Mouse (Mus musculus) cortical plate, adult 2 months (tissue): ENCODE data around the gene 1700001K19Rik. TPM values are rescaled to one million over a fixed set of nuclear protein-coding genes. Genes with fewer than 3 reads are reported as not detected.
"Not testable (repeated sequence)": the region's sequence is repeated elsewhere in the genome, so short reads cannot be mapped to it uniquely, and the experiment has no call there.

Source experiments
- H3K27ac ChIP-seq: fragments of 200-500 bp; 2 replicates; pipeline ENCODE4 v1.5.1; 2012; ENCODE audit warnings: low read length, control low read depth, inconsistent platforms; ENCODE audit not compliant: insufficient read depth
- H3K4me1 ChIP-seq: fragments of 200-500 bp; 2 replicates; pipeline ENCODE4 v1.6.1; 2011; ENCODE audit warnings: low read length; ENCODE audit not compliant: control insufficient read depth, insufficient read depth
- H3K4me3 ChIP-seq: fragments of 200-500 bp; 2 replicates; pipeline ENCODE4 v1.5.1; 2011; ENCODE audit warnings: mild to moderate bottlenecking, low read length, control low read depth; ENCODE audit not compliant: insufficient read depth
- CTCF ChIP-seq: fragments of 200-500 bp; IDR thresholded peaks from 2 replicates; pipeline ENCODE4 v1.5.1; 2011; ENCODE audit warnings: mild to moderate bottlenecking, control low read depth, low read length; ENCODE audit not compliant: insufficient read depth; ENCODE audit errors: extremely low read depth
- POLR2A ChIP-seq: fragments of 200-500 bp; IDR thresholded peaks from 2 replicates; pipeline ENCODE4 v1.6.1; 2011; ENCODE audit warnings: mild to moderate bottlenecking, low read length, control low read depth; ENCODE audit not compliant: insufficient read depth; ENCODE audit errors: extremely low read depth
- polyA plus RNA-seq: library from polyadenylated mRNA; depleted of rRNA; stranded (reverse); fragments of >200 nt; gene quantifications from 2 replicates; pipeline ENCODE4 v1.2.3, GENCODE M21; 2012

Gene 1700001K19Rik
- polyA plus RNA-seq, 1 experiment = not detected

DNA sequence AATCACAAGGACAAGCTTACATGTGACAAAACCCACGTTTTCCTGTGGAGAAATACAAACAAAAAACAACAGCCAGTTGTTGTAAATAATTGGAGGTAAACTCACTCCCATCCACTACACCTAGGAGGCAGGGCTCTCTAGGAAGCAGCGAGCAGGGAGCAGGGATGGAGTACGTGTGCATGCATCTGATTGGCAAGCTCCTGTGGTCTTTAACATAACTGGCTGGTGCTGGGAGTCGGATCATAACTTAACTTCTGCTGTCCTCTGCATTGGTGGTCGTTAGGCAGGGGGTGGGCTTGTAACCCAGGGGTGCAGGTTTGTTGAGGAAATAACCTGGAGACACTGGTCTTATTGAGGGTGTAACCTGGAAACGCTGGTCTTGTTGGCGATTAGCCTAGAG lies 21.3 kb upstream of the 1700001K19Rik start:
- H3K4me3 ChIP-seq = no peak overlapping the region
- H3K27ac ChIP-seq = no peak overlapping the region
- no peaks in the 10 kb centered on the region for H3K4me1 ChIP-seq
- no peak for TF ChIP-seq POLR2A
- TF ChIP-seq CTCF = no peak

DNA sequence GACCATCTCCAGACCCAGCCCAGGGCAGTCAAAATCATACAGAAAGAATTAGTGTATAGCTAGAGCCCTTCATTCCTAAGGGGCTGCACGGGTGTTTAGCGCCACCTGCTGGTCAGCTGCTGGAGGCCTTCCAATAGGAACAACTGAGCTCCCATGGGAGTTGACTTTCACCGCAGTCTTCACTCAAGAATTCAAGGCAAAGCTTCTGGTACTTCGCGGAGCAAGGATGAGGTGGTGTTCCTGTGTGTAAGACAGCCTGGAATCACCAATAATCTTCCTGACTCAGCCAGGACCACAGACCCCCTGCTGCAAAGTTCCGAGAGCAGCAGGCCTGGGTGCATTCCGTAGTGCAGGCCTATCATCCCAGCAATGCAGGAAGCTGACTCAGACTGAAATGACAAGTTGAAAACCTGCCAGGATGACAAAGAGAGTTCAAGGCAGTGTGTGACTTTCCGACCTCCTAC lies 20.6 kb upstream of the 1700001K19Rik start:
- no peaks in the 10 kb centered on the region for H3K4me1 ChIP-seq
- H3K4me3 ChIP-seq = no peak overlapping the region
- TF ChIP-seq CTCF (peak; percentile 87), POLR2A (no peak)

DNA sequence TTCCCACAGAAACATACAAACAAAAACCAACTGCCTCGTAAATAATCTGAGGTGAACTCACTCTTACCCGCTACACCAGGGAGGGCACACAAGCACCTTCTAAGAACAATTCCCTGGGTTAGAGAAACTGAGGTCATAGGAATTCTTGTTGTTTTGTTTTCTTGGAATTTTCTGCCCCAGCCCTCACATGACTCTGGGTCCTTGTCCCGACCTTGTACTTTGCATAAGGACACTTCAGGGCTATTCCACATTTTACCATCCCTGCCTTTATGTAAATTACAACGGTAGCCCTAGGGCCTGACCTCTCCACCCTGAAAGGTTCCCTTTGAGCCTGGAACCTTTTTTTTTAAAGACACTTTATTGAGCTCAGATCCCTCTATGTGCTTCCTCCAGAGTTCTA lies 20.1 kb upstream of the 1700001K19Rik start, which contains the start of gene Hsp90aa1:
TSS of gene Hsp90aa1 (minus strand) at position 173 of the 400 bp plus-strand sequence.
- Histone ChIP-seq H3K4me3 (no peak within 1 kb of the TSS), H3K27ac (no peak within 1 kb of the TSS), H3K4me1 (no peaks in the 10 kb centered on the region)
- TF ChIP-seq POLR2A (no peak), CTCF (no peak)

More for the DNA sequence above, 20.6 kb upstream of the 1700001K19Rik start:
- no peak overlapping the region for H3K27ac ChIP-seq

DNA sequence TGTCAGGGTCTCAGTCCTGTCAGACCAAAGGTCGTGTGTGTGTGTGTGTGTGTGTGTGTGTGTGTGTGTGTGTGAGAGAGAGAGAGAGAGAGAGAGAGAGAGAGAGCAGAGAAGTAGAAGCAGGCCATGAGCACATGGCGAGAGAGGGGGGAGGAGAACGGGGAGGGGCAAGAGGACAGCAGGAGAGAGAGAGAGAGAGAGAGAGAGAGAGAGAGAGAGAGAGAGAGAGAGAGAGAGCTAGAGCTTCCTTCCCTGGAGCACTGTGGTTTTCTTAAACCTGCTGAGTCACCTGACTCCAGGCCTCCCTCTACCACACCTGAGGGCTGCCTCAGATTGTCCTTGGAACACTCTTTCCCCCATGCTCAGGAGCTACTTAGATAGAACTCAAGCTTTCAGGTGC lies 18.9 kb upstream of the 1700001K19Rik start:
- H3K27ac ChIP-seq, H3K4me3 ChIP-seq, H3K4me1 ChIP-seq: not testable (repeated sequence)

DNA sequence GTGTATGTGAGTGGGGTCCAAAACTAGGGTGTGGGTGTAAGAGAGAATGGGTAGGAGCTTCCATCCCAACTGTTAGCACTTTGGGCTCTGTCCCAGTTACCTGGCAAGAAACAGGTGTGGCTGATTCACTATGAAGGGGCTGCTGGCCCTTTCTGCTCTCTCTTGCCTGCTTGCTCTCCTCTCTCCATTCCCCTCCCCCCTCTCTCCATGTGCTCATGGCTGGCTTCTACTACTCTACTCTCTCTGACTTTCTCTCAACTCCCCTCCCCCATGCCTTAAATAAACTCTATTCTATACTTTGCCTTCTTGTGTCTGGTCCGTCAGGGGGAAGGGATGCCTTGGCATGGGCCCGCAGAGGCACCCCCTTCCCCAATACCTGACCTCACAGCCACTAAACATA lies 18.3 kb upstream of the 1700001K19Rik start:
- H3K27ac ChIP-seq = no peak overlapping the region
- TF ChIP-seq CTCF = no peak
- H3K4me3 ChIP-seq = no peak overlapping the region
- 0 out of 2 replicates have a peak, but pooled peaks cover 1% of the 10 kb centered on the region for H3K4me1 ChIP-seq

DNA sequence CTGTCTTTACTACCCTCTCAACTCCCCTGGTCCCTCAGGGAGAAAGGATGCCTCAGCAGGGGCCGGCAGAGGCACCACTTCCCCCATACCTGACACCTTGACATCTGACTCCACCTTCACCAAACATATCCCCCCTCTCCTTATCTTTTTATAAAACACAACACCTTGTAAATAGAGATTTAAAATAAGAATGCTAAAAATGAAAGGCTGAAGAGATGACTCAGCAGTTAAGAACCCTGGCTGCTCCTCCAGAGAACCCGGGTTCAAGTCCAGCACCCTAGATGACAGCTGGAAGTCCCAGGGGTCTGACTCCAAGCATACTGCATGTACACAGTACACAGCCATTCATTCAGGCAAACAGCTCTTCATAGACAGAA lies 16.7 kb upstream of the 1700001K19Rik start:
- TF ChIP-seq POLR2A = no peak
- TF ChIP-seq CTCF = no peak
- H3K27ac ChIP-seq = no peak overlapping the region
- H3K4me3 ChIP-seq = no peak overlapping the region
- 0 out of 2 replicates have a peak, but pooled peaks cover 1% of the 10 kb centered on the region for H3K4me1 ChIP-seq

DNA sequence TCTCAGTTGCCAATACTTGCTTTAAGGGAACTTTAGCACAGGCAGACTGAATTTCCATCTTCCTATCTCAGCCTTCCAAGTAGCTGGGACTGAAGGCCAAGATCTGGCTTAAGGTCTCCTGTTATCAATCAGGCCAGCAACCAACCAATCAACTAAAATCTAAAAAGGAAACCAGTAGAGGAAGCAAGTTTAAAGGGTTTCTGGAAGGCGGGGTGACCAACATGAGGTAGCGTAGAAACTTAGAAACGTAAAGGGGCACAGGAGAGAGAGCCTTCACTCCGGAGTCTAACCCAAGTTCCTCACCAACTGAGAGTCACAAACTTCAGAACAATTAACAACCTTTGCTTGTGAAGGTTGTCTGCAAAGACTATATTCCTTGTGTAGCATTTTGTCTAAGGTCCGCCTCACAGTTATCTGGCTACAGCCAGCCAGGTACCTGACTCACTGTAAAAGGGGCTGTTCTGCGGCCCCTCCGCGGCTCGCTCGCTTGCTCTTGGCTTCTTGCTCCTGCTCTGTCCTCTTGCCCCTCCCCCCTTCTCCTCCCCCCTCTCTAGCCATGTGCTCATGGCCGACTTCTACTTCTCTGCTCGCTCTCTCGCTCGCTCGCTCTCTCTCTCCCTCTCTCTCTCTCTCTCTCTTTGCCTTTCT lies 16.2 kb upstream of the 1700001K19Rik start:
- Histone ChIP-seq H3K4me3 (no peak overlapping the region), H3K27ac (no peak overlapping the region), H3K4me1 (0 out of 2 replicates have a peak, but pooled peaks cover 1% of the 10 kb centered on the region)
- TF ChIP-seq POLR2A (no peak), CTCF (no peak)

DNA sequence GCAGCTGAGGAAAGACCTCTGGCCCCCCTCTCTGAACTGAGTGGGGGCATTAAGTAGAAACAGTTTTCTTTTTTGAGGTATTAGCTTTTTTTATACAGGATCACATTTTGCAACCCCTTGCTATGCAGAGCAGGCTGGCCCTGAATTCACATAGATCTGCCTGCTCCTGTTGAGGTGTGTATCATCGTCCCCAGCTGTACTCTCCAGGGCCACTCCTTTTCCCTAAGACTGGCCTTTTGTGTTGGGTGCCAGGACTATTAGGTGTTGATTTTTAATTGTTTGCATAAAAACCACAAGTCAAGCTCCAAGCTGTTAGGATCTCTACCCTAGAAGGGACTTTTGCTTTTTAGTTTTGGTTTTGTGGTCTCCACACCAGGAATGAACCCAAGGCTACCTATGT lies 15.7 kb upstream of the 1700001K19Rik start:
- TF ChIP-seq POLR2A (no peak), CTCF (no peak)
- Histone ChIP-seq H3K27ac (no peak overlapping the region), H3K4me3 (no peak overlapping the region), H3K4me1 (0 out of 2 replicates have a peak, but pooled peaks cover 1% of the 10 kb centered on the region)

DNA sequence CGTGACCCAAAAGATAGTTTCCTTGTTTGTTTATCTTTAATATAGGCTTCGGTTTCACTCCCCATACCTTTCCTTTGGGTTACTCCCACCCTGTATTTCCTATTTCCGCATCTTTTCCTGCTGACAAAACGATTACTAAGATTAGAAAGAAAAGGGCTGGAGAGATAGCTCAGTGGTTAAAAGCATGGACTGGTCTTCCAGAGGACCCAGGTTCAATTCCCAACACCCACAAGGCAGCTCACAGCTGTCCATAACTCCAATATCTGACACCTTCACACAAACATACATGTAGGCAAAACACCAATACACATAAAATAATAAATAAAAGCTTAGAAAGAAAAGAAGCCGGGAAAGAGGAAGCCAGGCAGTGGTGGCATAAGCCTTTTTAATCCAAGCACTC lies 15.0 kb upstream of the 1700001K19Rik start:
- Histone ChIP-seq H3K4me3 (no peak overlapping the region; the same call in 1 of the 2 replicates), H3K4me1 (0 out of 2 replicates have a peak, but pooled peaks cover 1% of the 10 kb centered on the region), H3K27ac (no peak overlapping the region)
- TF ChIP-seq POLR2A = no peak
- TF ChIP-seq CTCF = no peak

DNA sequence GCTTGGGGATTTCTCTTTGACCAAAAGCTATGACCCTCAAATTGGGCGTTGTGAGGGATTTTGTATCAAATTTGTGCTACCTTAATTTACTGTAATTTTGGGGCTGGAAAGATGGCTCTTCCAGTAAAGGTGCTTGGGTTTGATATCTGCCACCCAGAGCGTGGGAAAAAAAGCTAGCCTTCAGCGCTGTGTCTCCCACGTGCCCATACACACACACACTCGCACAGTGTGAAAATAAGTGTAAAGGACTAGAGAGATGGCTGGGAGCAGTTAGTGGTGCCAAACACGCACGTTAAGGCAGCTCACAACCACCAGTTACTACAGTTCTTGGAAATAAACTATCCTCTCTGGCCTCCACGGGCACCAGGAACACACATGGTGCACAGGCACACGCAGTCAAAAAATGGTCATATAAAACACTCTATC lies 14.6 kb upstream of the 1700001K19Rik start:
- TF ChIP-seq CTCF (no peak), POLR2A (no peak)
- peak overlapping the region; percentile 92 for H3K4me3 ChIP-seq
- H3K4me1 ChIP-seq = 0 out of 2 replicates have a peak, but pooled peaks cover 1% of the 10 kb centered on the region
- no peak overlapping the region for H3K27ac ChIP-seq
